Mouse (Mus musculus) hematopoietic stem cell, adult 5-6 weeks (primary cell): ENCODE results near the gene Itsn2. TPM values are rescaled to one million over a fixed set of nuclear protein-coding genes. Genes with fewer than 3 reads are reported as not detected.
"Not testable (repeated sequence)": the region's sequence is repeated elsewhere in the genome, so short reads cannot be mapped to it uniquely, and the experiment has no call there.

Experiments used
- ATAC-seq, 2 experiments: fragments of 125-278 bp in 1 of 2; replicated peaks in 1 of 2; 2 replicates each; pipeline ENCODE4 v1.8.0; 2016 to 2017; ENCODE audit warnings: inconsistent platforms in 2 of 2, mild to moderate bottlenecking in 2 of 2, moderate number of reproducible peaks in 2 of 2, low read depth in 1 of 2, moderate TSS enrichment in 1 of 2; ENCODE audit not compliant: low FRiP score in 2 of 2, poor library complexity in 2 of 2, severe bottlenecking in 2 of 2, insufficient read depth in 1 of 2, low TSS enrichment in 1 of 2
- total RNA-seq: library from RNA; stranded (forward); fragments of 172-1452, 232-1000 nt; gene quantifications from 2 replicates; pipeline ENCODE4 v1.2.3, GENCODE M21; 2017

The Itsn2 gene
- total RNA-seq, 1 experiment from 2014 or later, result 179 TPM

DNA sequence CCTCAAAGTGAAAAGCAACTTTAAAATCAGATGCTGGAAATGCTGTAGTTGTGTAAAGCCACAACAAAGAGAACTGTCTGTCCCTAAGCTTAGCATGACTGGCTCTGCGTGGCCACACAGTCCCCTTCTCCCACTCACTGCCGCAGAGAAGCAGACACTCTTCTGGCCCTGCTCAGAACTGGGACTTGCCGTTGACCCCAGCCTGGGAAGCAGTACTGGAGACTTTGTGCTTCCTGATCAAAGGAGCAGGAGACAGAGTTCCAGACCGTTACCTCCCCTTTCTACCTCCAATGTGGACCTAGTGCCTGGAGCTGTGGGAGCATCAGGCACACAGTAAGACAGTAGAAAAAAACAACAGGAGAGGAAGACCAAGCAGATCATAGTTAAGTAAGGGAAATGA, 139.9 kb downstream of the Itsn2 start:
- ATAC-seq, result no peak

DNA sequence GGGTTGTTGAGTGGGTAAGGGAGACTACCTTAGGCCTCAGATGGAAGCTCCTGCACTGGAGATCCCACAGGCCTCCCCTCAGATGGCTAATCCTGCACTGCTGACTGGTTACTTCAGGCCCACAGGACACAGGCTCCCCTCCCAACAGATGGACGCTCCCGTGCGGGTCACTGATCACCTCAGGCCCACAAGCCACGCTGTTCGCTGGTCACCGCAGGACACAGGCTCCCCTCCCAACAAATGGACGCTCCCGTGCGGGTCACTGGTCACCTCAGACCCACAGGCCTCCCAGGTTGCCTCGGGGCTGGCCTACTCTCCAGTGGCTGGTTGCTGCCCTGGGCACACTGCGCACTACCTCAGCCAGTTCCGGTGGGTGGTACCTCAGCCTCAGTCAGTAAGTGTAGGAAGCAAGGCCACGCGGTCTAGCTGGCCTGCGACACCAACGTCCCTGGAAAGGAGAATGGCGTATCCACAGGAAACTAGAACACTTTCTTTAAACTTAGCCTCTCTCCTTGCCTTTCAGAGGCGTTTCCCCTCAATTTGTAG, 145.7 kb downstream of the Itsn2 start, which contains the start of gene Fam228a:
Gene Fam228a (minus strand): TSS at position 400 of the 546 bp plus-strand sequence.
- ATAC-seq, result no peak

DNA sequence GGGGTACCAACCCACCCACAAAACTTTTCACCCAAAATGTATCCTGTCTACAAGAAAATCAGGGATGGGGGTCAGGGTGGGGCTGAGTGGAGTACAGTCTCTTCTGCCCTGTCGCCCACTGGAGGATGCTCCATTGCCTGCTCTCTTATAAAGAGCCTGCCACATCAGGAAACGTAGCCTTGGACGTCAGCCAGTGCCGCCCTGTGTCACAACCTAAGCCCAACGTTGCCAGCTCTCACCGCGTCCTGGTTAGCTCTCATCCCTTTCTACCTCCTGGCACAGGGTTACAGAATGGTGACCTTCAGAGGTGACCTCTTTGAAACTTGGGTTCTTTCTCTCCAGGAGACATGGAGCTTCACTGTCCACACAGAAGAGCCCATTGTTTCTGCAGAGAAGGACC, 148.4 kb downstream of the Itsn2 start:
- ATAC-seq, result no peak

DNA sequence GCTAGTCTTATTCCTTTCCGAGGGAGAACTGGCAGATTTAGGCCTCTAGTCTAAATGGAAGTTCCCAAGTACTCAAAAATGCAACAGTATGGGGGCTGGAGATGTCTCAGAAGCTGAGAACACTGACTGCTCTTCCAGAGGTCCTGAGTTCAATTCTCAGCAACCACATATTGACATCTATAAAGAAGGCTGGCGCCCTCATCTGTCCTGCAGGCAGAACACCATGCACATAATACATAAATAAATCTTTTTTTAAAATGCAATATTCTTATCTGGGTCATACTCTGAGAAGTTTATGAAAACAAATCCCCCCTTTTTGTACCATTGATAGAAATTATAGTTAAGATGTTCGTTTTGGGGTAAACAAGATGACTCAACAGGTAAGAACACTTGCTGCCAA, 149.7 kb downstream of the Itsn2 start:
- no peak for ATAC-seq

DNA sequence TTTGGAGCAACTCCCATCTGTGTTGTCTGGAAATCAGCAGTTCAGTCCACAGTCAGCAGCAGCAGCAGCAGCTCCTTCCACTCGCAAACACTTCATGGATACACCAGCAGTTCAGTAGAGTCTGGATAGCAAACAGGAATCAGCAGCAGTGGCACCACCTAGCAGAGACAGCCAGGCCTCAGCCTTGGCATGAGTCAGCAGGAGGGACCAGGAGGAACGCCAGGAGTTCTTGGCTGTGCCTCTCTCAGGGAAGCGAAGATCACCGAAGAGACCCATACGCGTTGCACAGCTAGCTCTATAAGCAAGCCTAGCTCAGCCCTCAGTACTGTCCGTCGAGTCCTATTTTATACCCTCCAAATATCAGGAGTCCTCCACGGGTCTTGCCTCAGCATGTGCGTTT, 152.0 kb downstream of the Itsn2 start:
- no peak for ATAC-seq

DNA sequence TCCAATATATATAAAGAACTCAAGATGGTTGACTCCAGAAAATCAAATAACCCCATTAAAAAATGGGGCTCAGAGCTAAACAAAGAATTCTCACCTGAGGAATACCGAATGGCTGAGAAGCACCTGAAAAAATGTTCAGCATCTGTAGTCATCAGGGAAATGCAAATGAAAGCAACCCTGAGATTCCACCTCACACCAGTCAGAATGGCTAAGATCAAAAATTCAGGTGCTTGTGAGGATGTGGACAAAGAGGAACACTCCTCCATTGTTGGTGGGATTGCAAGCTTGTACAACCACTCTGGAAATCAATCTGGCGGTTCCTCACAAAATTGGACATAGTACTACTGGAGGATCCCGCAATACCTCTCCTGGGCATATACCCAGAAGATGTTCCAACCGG, 162.0 kb downstream of the Itsn2 start:
- ATAC-seq, result not testable (repeated sequence)

DNA sequence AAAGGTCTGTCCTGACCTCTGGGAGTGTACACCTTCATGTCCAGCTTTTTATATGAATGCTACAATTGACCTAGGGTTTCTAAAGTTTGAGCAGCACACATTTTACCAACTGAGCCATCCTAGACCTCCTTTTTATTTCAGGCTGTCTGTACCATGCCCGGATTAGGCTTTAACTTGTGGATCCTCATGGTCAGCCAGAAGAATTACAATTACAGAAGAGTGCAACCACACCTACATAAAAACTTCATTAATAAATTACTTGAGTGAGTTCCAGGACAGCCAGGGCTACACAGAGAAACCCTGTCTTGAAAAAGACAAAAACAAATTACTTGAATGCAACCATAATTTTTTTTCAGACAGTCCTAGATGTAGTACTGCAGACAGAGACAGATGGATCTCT, 164.6 kb downstream of the Itsn2 start:
- ATAC-seq, result no peak

Other genes starting within 250 kb of the Itsn2 start
- gene Ncoa1, start 115.5 kb upstream of the Itsn2 start, total RNA-seq, result 13.7 and 26.7 TPM in 2 replicates
- gene Gm3625, start 289 bp downstream of the Itsn2 start, total RNA-seq, result not detected in 2 replicates
- gene Fam228a, start 145.8 kb downstream of the Itsn2 start, total RNA-seq, result not detected in 2 replicates
- gene Pfn4, start 176.4 kb downstream of the Itsn2 start, total RNA-seq, result 1.5 and 3.5 TPM in 2 replicates
- 0.79 and 3.5 TPM in 2 replicates for gene Fam228b, start 176.6 kb downstream of the Itsn2 start, total RNA-seq
- gene Sf3b6, start 224.9 kb downstream of the Itsn2 start, total RNA-seq, result 145 and 178 TPM in 2 replicates
- gene Fkbp1b, start 249.0 kb downstream of the Itsn2 start, total RNA-seq, result 2.0 and 4.0 TPM in 2 replicates